In genomic region chr17:71195633-71196391, GRCm38 (mm10) we compare ENCODE assay signal across 7 mouse cellular contexts. TPM values are rescaled to one million over a fixed set of nuclear protein-coding genes. Genes with fewer than 3 reads are reported as not detected.
DNase-seq lines count a peak whose midpoint lies in the region; ATAC-seq and TF ChIP-seq lines count a peak whose summit lies in the region.

No protein-coding gene starts in this region.

- intact Hi-C loops in heart, adult 2 months (cut with DNase I), result loop anchor here (2.0 to 10.0 kb wide), 5 partner anchors 109 to 491 kb away; no protein-coding TSS in a partner anchor

- TF ChIP-seq POLR2A in heart, adult 2 months (IDR thresholded peaks at IDR 0.05; ENCODE audit: insufficient read depth, low read depth, low read length), result no peak

- peak; percentile 82 for TF ChIP-seq CTCF in heart, adult 2 months (IDR thresholded peaks at IDR 0.05)

- 0 out of 2 replicates have a peak, but pooled peaks cover 9% of the 10 kb centered on the region for H3K9me3 ChIP-seq in kidney, embryonic 16.5 days (ENCODE audit: low read length)
- no peaks in the 10 kb centered on the region for H3K9me3 ChIP-seq in stomach, embryonic 16.5 days (replicated peaks; ENCODE audit: control insufficient read depth, low read length)

- ATAC-seq in kidney, embryonic 16.5 days (ENCODE audit: low FRiP score, low TSS enrichment), result peak; percentile 36; the same call in 1 of the 2 replicates
- peak; percentile 65 for ATAC-seq in megakaryocyte, adult 5-6 weeks (ENCODE audit: poor library complexity, severe bottlenecking)
- ATAC-seq in stomach, embryonic 16.5 days (ENCODE audit: insufficient read depth, low FRiP score), result peak; percentile 54; the same call in 1 of the 2 replicates

- H3K4me2 ChIP-seq in kidney, embryonic 16.5 days (replicated peaks; ENCODE audit: low read depth, low read length), result peak overlapping the region; percentile 40
- H3K4me2 ChIP-seq in stomach, embryonic 16.5 days (ENCODE audit: low read depth, low read length), result peak overlapping the region; percentile 30

- WGBS in heart, adult 2 months, result 14% methylated on average over 10 of the region's 10 CpGs
- WGBS in kidney, embryonic 16.5 days, result 36% methylated on average over 10 of the region's 10 CpGs
- 32% methylated on average over 10 of the region's 10 CpGs for WGBS in stomach, embryonic 16.5 days

- H3K4me3 ChIP-seq in heart, adult 2 months, result peak overlapping the region; percentile 47
- no peak overlapping the region for H3K4me3 ChIP-seq in kidney, embryonic 16.5 days (ENCODE audit: low read length)
- H3K4me3 ChIP-seq in stomach, embryonic 16.5 days (replicated peaks; ENCODE audit: low read length), result peak overlapping the region; percentile 1; the same call in 1 of the 2 replicates

- H3K27ac ChIP-seq in heart, adult 2 months, result peak overlapping the region; percentile 2; the same call in 1 of the 2 replicates
- peak overlapping the region; percentile 1; the same call in 1 of the 2 replicates for H3K27ac ChIP-seq in kidney, embryonic 16.5 days (ENCODE audit: low read length)
- H3K27ac ChIP-seq in stomach, embryonic 16.5 days (ENCODE audit: low read length), result no peak overlapping the region

- no peaks in the 10 kb centered on the region for H3K36me3 ChIP-seq in heart, adult 2 months (ENCODE audit: control insufficient read depth, insufficient read depth, low read length)
- H3K36me3 ChIP-seq in kidney, embryonic 16.5 days (ENCODE audit: insufficient read depth, low read length), result no peaks in the 10 kb centered on the region
- H3K36me3 ChIP-seq in stomach, embryonic 16.5 days (ENCODE audit: control insufficient read depth, insufficient read depth, low read length), result no peaks in the 10 kb centered on the region

- H3K79me2 ChIP-seq in heart, adult 2 months (replicated peaks; ENCODE audit: control insufficient read depth, insufficient read depth, low read length), result no peaks in the 10 kb centered on the region; the same call in 1 of the 2 replicates

- DNase-seq in thymus, postnatal 0 days (ENCODE audit: low spot score), result peak; percentile 48
- DNase-seq in thymus, postnatal 10 days (ENCODE audit: low spot score in 2 of 2), result no peak
- peak; percentile 43 to 54 for DNase-seq in adrenal gland, postnatal 36 days
- DNase-seq in heart, adult 2 months, result peak; percentile 38 to 54

- no peak for TF ChIP-seq EP300 in heart, adult 2 months (IDR thresholded peaks at IDR 0.05; ENCODE audit: insufficient read depth, low read depth, low read length)

- no peaks in the 10 kb centered on the region for H3K27me3 ChIP-seq in heart, adult 2 months (ENCODE audit: control insufficient read depth, insufficient read depth, low read length)
- H3K27me3 ChIP-seq in kidney, embryonic 16.5 days (ENCODE audit: insufficient read depth, low read length), result no peaks in the 10 kb centered on the region
- no peaks in the 10 kb centered on the region for H3K27me3 ChIP-seq in stomach, embryonic 16.5 days (ENCODE audit: control insufficient read depth, insufficient read depth, low read length)

- peak overlapping the region; percentile 26 for H3K9ac ChIP-seq in heart, adult 2 months (ENCODE audit: low read depth, low read length)
- no peak overlapping the region for H3K9ac ChIP-seq in kidney, embryonic 16.5 days (replicated peaks; ENCODE audit: low read length)
- no peak overlapping the region for H3K9ac ChIP-seq in stomach, embryonic 16.5 days (ENCODE audit: low read length)

- H3K4me1 ChIP-seq in heart, adult 2 months (ENCODE audit: control insufficient read depth, insufficient read depth, low read length), result peaks cover 2% of the 10 kb centered on the region
- H3K4me1 ChIP-seq in kidney, embryonic 16.5 days (ENCODE audit: insufficient read depth, low read length), result peaks cover 33% of the 10 kb centered on the region
- peaks cover 14% of the 10 kb centered on the region for H3K4me1 ChIP-seq in stomach, embryonic 16.5 days (ENCODE audit: control insufficient read depth, insufficient read depth, low read length)

RNA-seq across cellular contexts. Expression of gene Lpin2, which starts 13.5 kb away (rescaled TPM):
- 18.2 and 19.8 TPM in 2 replicates for polyA plus RNA-seq in thymus, postnatal 0 days (2015; fragmentation: Nextera tagmentation; extraction: Ambion mirVana)
- total RNA-seq in adrenal gland, postnatal 36 days (2021), result 10 to 100 TPM; 38.1 to 39.7 TPM
- 10 to 100 TPM in 1 of 2 experiments, 1 to 10 TPM in 1; 6.0 to 13.1 TPM for total RNA-seq in heart, adult 2 months (2021)
- 3.4 and 4.7 TPM in 2 replicates for polyA plus RNA-seq in heart, adult 2 months (2012; rRNA removed)
- 65.8 and 78.4 TPM in 2 replicates for polyA plus RNA-seq in kidney, embryonic 16.5 days (2015; fragmentation: Nextera tagmentation; extraction: Ambion mirVana)
- 21.7 and 25.3 TPM in 2 replicates for total RNA-seq in megakaryocyte, adult 5-6 weeks (2015)
- total RNA-seq in megakaryocyte, adult 5-6 weeks (2017), result 31.4 and 38.1 TPM in 2 replicates
- polyA plus RNA-seq in stomach, embryonic 16.5 days (2015; fragmentation: Nextera tagmentation; extraction: Ambion mirVana), result 27.6 and 28.8 TPM in 2 replicates

Comparison
In these comparisons a context has a peak if more than half of its experiments do, and no peak if none do; other contexts are left out.
1. DNase-seq: peak in thymus, postnatal 0 days (single experiment), adrenal gland, postnatal 36 days (2 of 2) and heart, adult 2 months (2 of 2); none in thymus, postnatal 10 days (0 of 2).
2. Peak in every context shown above with its lines, with median percentiles within 50 percentile points of each other: ATAC-seq.